Mouse (Mus musculus) stomach, postnatal 0 days (tissue): ENCODE results near the gene Nacc1. TPM values are rescaled to one million over a fixed set of nuclear protein-coding genes. Genes with fewer than 3 reads are reported as not detected.

ENCODE experiments used
- ATAC-seq: fragments of 200-750 bp; cut with Nextera tagmentation; 2 replicates; pipeline ENCODE4 v1.8.0; 2017; ENCODE audit not compliant: low FRiP score, low TSS enrichment
- DNase-seq: peaks from one replicate; pipeline ENCODE4 v3.0.0-alpha.2; 2016; ENCODE audit warnings: low spot score
- H3K27ac ChIP-seq: fragments of 300-500 bp; sonication (generic); replicated peaks from 2 replicates; pipeline ENCODE4 v1.5.1; 2014; ENCODE audit warnings: mild to moderate bottlenecking, control low read depth
- H3K27me3 ChIP-seq: fragments of 300-500 bp; sonication (generic); 2 replicates; pipeline ENCODE4 v1.6.1; 2014; ENCODE audit warnings: low read length; ENCODE audit not compliant: control insufficient read depth, insufficient read depth
- H3K36me3 ChIP-seq: fragments of 300-500 bp; sonication (generic); 2 replicates; pipeline ENCODE4 v1.6.1; 2014; ENCODE audit warnings: low read length, mixed read lengths; ENCODE audit not compliant: control insufficient read depth, insufficient read depth
- H3K4me1 ChIP-seq: fragments of 300-500 bp; sonication (generic); replicated peaks from 2 replicates; pipeline ENCODE4 v1.6.1; 2014; ENCODE audit warnings: antibody characterized with exemption; ENCODE audit not compliant: control insufficient read depth, insufficient read depth
- H3K4me2 ChIP-seq: fragments of 300-500 bp; sonication (generic); replicated peaks from 2 replicates; pipeline ENCODE4 v1.6.1; 2014; ENCODE audit warnings: low read depth, mild to moderate bottlenecking, control low read depth, moderate library complexity
- H3K4me3 ChIP-seq: fragments of 300-500 bp; sonication (generic); 2 replicates; pipeline ENCODE4 v1.5.1; 2014; ENCODE audit warnings: low read depth, low read length, control low read depth
- H3K9ac ChIP-seq: fragments of 300-500 bp; sonication (generic); 2 replicates; pipeline ENCODE4 v1.6.1; 2014; ENCODE audit warnings: mild to moderate bottlenecking, low read length, control low read depth, mixed read lengths
- H3K9me3 ChIP-seq: fragments of 300-500 bp; sonication (generic); 2 replicates; pipeline ENCODE4 v1.6.1; 2016; ENCODE audit warnings: low read length; ENCODE audit not compliant: control insufficient read depth
- CTCF ChIP-seq: IDR thresholded peaks from 2 replicates; pipeline ENCODE4 v1.5.1; 2016; ENCODE audit warnings: antibody characterized with exemption, low read depth, mild to moderate bottlenecking, moderate library complexity
- EP300 ChIP-seq: optimal IDR thresholded peaks from 2 replicates; pipeline ENCODE3; 2016; ENCODE audit warnings: antibody characterized with exemption
- WGBS: fragments of 180-500 bp; shearing (Covaris S2); extraction: QIAGEN DNeasy Blood & Tissue Kit; methylation state at CpG from one replicate; pipeline ENCODE4 v1.1.7; 2014; 5-methylcytosine and 5-hydroxymethylcytosine counted together
- polyA plus RNA-seq: library from polyadenylated mRNA; unstranded; fragments of >200 nt; fragmentation: Nextera tagmentation; extraction: Ambion mirVana; gene quantifications from 2 replicates; pipeline ENCODE4 v1.2.1, GENCODE M21; 2015

Gene Nacc1
- polyA plus RNA-seq, 1 experiment from 2014 or later: 6.8 TPM

DNA sequence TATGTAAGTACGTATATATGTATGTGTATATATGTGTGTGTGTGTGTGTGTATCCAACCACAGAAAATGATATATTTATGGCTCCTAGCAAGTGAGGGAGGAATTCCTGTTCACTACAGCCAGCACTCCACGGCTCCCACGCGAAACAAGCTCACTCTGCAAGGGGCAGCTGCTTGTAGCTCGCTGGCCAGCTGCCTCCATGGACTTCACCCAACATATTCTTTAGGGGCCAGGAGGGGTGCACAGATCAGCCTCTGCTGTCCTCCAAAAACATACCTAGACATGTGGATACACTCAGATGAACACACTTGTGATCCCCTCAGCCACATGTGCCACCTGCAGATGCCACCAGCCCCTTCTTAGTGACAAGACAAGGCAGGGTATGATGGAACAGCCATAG lies 44.9 kb upstream of the Nacc1 start:
- H3K4me2 ChIP-seq: no peak overlapping the region
- no peak for DNase-seq
- no peak overlapping the region for H3K4me3 ChIP-seq
- H3K4me1 ChIP-seq: peaks cover 27% of the 10 kb centered on the region
- WGBS: 47% methylated on average over 5 of the region's 5 CpGs
- ATAC-seq: no peak
- H3K9ac ChIP-seq: peak overlapping the region; percentile 27; the same call in 1 of the 2 replicates
- TF ChIP-seq CTCF (no peak), EP300 (no peak)
- H3K36me3 ChIP-seq: no peaks in the 10 kb centered on the region; the same call in 1 of the 2 replicates
- no peaks in the 10 kb centered on the region for H3K27me3 ChIP-seq
- peak overlapping the region; percentile 88 for H3K27ac ChIP-seq
- H3K9me3 ChIP-seq: no peaks in the 10 kb centered on the region

DNA sequence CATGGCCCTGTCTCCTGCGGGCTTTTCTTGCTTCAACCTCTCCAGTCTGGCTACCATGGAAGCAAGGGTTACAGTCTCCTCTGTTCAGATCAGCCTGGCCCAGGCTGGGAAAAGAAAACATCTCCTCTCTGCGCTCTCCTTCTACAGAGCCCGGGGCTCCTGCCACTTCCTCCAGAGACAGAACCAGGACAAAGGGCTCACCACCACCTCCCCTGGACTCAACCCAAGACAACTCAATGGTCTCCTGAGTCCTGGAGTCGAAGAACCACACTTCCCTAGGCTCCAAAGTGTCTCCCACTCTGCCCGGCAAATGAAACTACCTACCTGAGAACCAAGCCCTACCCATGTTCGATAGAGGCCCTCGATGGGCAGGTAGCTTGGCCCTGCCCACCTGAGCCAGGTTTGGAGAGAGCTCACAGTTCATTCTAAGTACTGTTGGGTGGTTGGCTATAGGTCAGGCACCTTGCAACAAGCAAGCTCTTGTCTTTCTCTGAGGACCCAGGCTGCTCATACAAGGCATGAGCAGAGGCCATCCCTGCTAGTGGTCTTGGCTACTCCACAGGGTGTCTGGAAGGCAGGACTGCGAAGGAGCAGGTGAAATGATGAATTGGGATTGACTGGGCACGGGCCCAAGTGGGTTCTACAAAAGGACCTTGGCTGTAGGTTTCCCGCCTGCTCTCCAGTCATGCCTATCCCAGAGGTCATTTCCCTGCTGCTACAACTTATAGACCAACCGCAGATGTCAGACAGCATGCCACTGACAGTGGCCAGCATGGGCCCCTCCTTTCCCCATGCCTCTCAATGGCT lies 43.9 kb upstream of the Nacc1 start:
- peak; percentile 33; the same call in 1 of the 2 replicates for ATAC-seq
- Histone ChIP-seq H3K27ac (peak overlapping the region; percentile 88), H3K4me2 (0 out of 2 replicates have a peak overlapping the region, but pooled peaks have one; percentile 23), H3K9me3 (no peaks in the 10 kb centered on the region), H3K9ac (peak overlapping the region; percentile 47), H3K36me3 (no peaks in the 10 kb centered on the region; the same call in 1 of the 2 replicates), H3K4me1 (peaks cover 27% of the 10 kb centered on the region), H3K27me3 (no peaks in the 10 kb centered on the region), H3K4me3 (no peak overlapping the region)
- peak; percentile 56 for DNase-seq
- WGBS: 44% methylated on average over 11 of the region's 11 CpGs
- TF ChIP-seq EP300: no peak
- no peak for TF ChIP-seq CTCF

DNA sequence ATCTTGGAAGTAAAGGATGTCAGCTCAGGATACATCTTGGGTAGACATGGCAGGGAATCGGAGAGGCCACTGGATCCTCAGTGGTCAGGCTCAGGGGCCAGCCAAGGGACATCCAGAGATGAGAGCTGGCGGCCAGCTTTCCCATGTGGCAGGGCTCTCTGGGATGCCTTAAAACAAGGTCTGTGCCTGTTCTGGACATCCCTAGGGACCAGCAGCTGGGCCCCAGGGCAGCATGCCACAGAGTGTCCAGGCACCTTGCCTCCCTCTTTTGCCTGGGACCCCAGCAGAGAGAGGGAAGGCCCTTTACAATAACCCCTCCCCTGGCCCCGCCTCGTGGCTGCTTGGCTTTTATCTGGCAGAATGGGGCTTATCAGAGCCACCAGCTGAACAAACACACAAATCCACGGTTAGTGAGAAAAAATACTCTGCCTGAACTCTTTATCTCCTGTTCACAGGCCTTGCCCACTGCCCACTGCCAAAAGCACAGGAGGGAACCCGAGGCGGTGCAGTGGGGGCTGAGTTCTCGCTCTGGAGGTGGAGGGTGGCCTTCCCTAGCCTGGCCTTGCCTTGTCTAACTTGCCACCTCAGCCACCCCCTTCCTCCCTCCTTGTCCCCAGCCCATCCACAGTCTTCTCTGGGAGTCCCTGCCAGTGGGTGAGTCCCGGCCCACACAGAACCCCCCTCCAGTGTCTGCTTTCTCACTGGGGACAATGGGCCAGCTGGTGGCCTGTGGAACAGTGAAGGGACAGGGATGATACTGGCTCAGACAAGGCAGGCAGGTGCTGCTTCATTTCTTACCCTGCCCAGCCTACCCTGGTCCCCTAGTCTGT lies 43.1 kb upstream of the Nacc1 start:
- H3K4me3 ChIP-seq: no peak overlapping the region
- no peaks in the 10 kb centered on the region for H3K36me3 ChIP-seq
- peak overlapping the region; percentile 23; the same call in 1 of the 2 replicates for H3K4me2 ChIP-seq
- H3K27me3 ChIP-seq: no peaks in the 10 kb centered on the region
- ATAC-seq: peak; percentile 26; the same call in 1 of the 2 replicates
- peak overlapping the region; percentile 47 for H3K9ac ChIP-seq
- H3K27ac ChIP-seq: peak overlapping the region; percentile 88
- peak; percentile 75 for DNase-seq
- TF ChIP-seq CTCF (no peak), EP300 (no peak)
- H3K4me1 ChIP-seq: peaks cover 27% of the 10 kb centered on the region
- no peaks in the 10 kb centered on the region for H3K9me3 ChIP-seq
- 46% methylated on average over 9 of the region's 9 CpGs for WGBS

DNA sequence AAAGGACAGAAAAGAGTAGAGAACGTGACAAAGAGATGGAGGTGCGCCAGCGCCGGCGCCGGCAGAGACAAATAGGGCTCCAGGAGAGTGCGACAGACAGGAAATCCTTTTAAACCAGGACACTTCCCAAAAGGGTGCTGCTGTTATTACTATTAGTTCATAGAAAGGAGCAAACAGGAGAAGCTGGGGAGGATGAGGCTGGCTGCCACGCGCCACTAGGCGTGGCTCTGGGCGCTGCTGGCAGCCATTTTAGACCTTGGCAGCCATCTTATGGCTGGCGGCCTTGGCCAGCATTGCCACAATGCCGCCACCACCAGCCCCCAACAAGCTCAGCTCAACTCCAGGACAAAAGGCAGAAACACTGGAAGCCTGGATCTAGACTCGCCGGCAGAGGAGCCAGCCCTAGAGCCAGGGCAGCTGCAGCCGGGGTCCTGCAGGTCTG lies 42.3 kb upstream of the Nacc1 start:
- no peak overlapping the region for H3K9ac ChIP-seq
- H3K4me2 ChIP-seq: no peak overlapping the region
- H3K4me1 ChIP-seq: peaks cover 33% of the 10 kb centered on the region
- no peak for ATAC-seq
- no peaks in the 10 kb centered on the region for H3K27me3 ChIP-seq
- 0 out of 2 replicates have a peak, but pooled peaks cover 2% of the 10 kb centered on the region for H3K36me3 ChIP-seq
- TF ChIP-seq CTCF: no peak
- no peak for TF ChIP-seq EP300
- H3K27ac ChIP-seq: peak overlapping the region; percentile 88
- H3K4me3 ChIP-seq: no peak overlapping the region
- no peaks in the 10 kb centered on the region for H3K9me3 ChIP-seq
- WGBS: 70% methylated on average over 16 of the region's 16 CpGs
- no peak for DNase-seq

DNA sequence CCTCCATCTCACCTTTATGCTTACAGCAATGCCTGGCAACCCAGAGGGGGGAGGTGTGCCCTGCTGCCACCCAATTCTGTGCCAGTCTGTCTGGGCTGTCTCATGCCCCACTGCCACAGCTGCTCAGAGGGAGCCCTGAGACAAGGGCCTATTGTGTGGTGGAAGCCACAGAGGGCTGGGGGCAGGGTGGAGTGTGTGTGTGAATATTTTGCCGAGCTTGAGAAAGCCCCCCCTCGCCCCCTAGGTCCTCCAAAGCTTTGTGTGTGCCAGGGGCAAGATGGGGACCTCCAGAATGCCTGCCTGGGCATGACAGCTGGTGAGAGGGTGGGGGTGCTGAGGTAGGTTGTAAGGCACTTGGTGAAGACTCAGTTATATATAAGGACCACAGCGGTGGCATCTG lies 40.8 kb upstream of the Nacc1 start:
- TF ChIP-seq EP300: no peak
- TF ChIP-seq CTCF: no peak
- Histone ChIP-seq H3K36me3 (0 out of 2 replicates have a peak, but pooled peaks cover 2% of the 10 kb centered on the region), H3K9me3 (no peaks in the 10 kb centered on the region), H3K4me1 (peaks cover 43% of the 10 kb centered on the region), H3K4me2 (no peak overlapping the region), H3K4me3 (no peak overlapping the region), H3K9ac (no peak overlapping the region), H3K27me3 (no peaks in the 10 kb centered on the region), H3K27ac (no peak overlapping the region)
- no peak for DNase-seq
- WGBS: 72% methylated on average over 3 of the region's 3 CpGs
- ATAC-seq: no peak

DNA sequence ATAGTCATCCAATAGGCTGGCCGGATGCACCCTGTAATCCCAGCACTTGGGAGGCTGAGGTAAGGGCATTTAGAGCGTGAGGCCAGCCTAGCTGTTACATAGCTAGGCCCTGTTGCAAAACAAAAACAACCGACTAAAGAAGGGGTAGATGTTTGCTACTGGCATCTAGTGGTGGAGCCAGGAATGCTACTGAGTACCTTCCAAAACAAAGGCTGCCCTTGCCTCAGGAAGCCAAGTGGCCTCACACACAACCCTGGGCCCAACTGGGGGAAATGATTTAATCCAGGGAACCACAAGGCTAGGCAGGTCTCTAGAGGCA lies 38.2 kb upstream of the Nacc1 start:
- Histone ChIP-seq H3K36me3 (peaks cover 7% of the 10 kb centered on the region; the same call in 1 of the 2 replicates), H3K27ac (peak overlapping the region; percentile 78; the same call in 1 of the 2 replicates), H3K9me3 (no peaks in the 10 kb centered on the region), H3K4me1 (peaks cover 35% of the 10 kb centered on the region), H3K4me3 (no peak overlapping the region), H3K27me3 (no peaks in the 10 kb centered on the region), H3K4me2 (no peak overlapping the region), H3K9ac (no peak overlapping the region)
- DNase-seq (no peak), ATAC-seq (no peak)
- TF ChIP-seq CTCF (peak; percentile 68), EP300 (no peak)
- 22% methylated on average over 3 of the region's 3 CpGs for WGBS
